ENCODE assay signal across 9 mouse cellular contexts in the genomic region with DNA sequence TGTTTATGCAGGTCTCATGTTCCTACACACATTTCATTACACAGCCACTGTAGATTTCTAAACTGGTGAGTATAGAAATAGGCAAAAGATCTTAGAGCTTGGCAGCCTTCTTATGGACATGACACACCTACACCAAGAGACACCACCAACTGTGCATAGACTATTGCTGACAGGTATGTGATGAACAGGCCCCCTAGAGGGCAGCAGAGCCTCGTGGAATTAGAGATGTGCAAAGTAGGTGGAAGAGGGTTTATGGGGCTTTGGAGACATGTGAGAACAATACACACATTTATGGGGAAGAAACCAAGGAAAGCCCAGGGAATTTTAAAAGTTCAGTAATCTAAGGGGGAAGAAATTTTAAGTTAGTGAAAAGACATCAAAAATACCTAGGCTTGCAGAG.
DNase-seq lines count a peak whose midpoint lies in the region; ATAC-seq and TF ChIP-seq lines count a peak whose summit lies in the region.
"Had no signal": no experiment of that assay in that cellular context is flagged by ENCODE, and none has a peak within 500 bp of the region (broad histone marks: within the 10 kb centered on the region; RNA-seq: fewer than 3 reads in every experiment).

No protein-coding gene starts in this region.

- no peaks in the 10 kb centered on the region for H3K4me1 ChIP-seq in cerebellum, adult 2 months (ENCODE audit: control insufficient read depth, insufficient read depth, low read length)
- no peaks in the 10 kb centered on the region for H3K4me1 ChIP-seq in forebrain, postnatal 0 days (ENCODE audit: insufficient read depth)
- no peaks in the 10 kb centered on the region for H3K4me1 ChIP-seq in midbrain, embryonic 14.5 days (ENCODE audit: control insufficient read depth, insufficient read depth, low read length)

- H3K36me3 ChIP-seq in forebrain, postnatal 0 days (ENCODE audit: insufficient read depth) = no peaks in the 10 kb centered on the region
- no peaks in the 10 kb centered on the region for H3K36me3 ChIP-seq in midbrain, embryonic 14.5 days (ENCODE audit: control insufficient read depth, insufficient read depth, low read length)
- H3K36me3 ChIP-seq: G1E had no signal

- no peak for TF ChIP-seq POLR2A in cerebellum, adult 2 months (IDR thresholded peaks at IDR 0.05; ENCODE audit: borderline replicate concordance, insufficient read depth, low read length)

- no peak overlapping the region for H3K4me3 ChIP-seq in cerebellum, adult 2 months (replicated peaks; ENCODE audit: insufficient read depth, low read depth, low read length)
- H3K4me3 ChIP-seq in forebrain, postnatal 0 days (ENCODE audit: low read depth, low read length) = no peak overlapping the region
- no peak overlapping the region for H3K4me3 ChIP-seq in left cerebral cortex, adult 2 months
- no peak overlapping the region for H3K4me3 ChIP-seq in midbrain, embryonic 14.5 days (replicated peaks; ENCODE audit: low read depth, low read length)

- no peaks in the 10 kb centered on the region for H3K9me3 ChIP-seq in forebrain, postnatal 0 days (ENCODE audit: low read length)
- no peaks in the 10 kb centered on the region for H3K9me3 ChIP-seq in midbrain, embryonic 14.5 days (ENCODE audit: control insufficient read depth, low read length)
- H3K9me3 ChIP-seq: G1E had no signal

- no peaks in the 10 kb centered on the region for H3K27me3 ChIP-seq in cerebellum, adult 2 months (ENCODE audit: control insufficient read depth, insufficient read depth, low read length)
- no peaks in the 10 kb centered on the region for H3K27me3 ChIP-seq in forebrain, postnatal 0 days (ENCODE audit: insufficient read depth, low read length)
- no peaks in the 10 kb centered on the region for H3K27me3 ChIP-seq in midbrain, embryonic 14.5 days (ENCODE audit: control insufficient read depth, insufficient read depth, low read length)

- DNase-seq in cerebellum, adult 2 months = peak in 1 of 2 experiments; percentile 7
- peak; percentile 12 for DNase-seq in c-Kit-positive CD71-negative TER-119-negative erythroid progenitor cells, embryonic 14.5 days (ENCODE audit: low read depth)
- peak; percentile 54 for DNase-seq in forebrain, postnatal 0 days
- DNase-seq in hindlimb bud, embryonic 11.5 days (ENCODE audit: extremely low spot score, low read depth, low spot score) = peak; percentile 12
- DNase-seq in left cerebral cortex, adult 2 months (ENCODE audit: extremely low spot score in 1 of 2, low spot score in 2 of 2) = peak; percentile 47 to 55
- peak; percentile 77 for DNase-seq in midbrain, embryonic 14.5 days
- peak; percentile 42 to 58 for DNase-seq in spleen, postnatal 14 days (ENCODE audit: low spot score in 2 of 2)

- intact Hi-C loops in left cerebral cortex, adult 2 months (cut with DNase I) = loop anchor here (1.0 to 10.0 kb wide), 4 partner anchors 260 to 947 kb away; partner anchors contain the start of gene Grm5

- ATAC-seq in cerebellum, adult (ENCODE audit: insufficient number of reproducible peaks, low FRiP score, low TSS enrichment) = no peak
- no peak for ATAC-seq in forebrain, postnatal 0 days
- peak; percentile 75; the same call in 1 of the 2 replicates for ATAC-seq in midbrain, embryonic 14.5 days (ENCODE audit: low FRiP score, low TSS enrichment)

- H3K27ac ChIP-seq in cerebellum, adult 2 months (ENCODE audit: insufficient read depth, low read length) = no peak overlapping the region
- no peak overlapping the region for H3K27ac ChIP-seq in forebrain, postnatal 0 days (ENCODE audit: low read depth, low read length)
- H3K27ac ChIP-seq in left cerebral cortex, adult 2 months = no peak overlapping the region
- H3K27ac ChIP-seq in midbrain, embryonic 14.5 days (replicated peaks; ENCODE audit: low read depth, low read length) = no peak overlapping the region

- no peak overlapping the region for H3K4me2 ChIP-seq in forebrain, postnatal 0 days (ENCODE audit: low read depth)
- H3K4me2 ChIP-seq in midbrain, embryonic 14.5 days (ENCODE audit: low read length) = no peak overlapping the region

- peak; percentile 24; the same call in 1 of the 2 replicates for TF ChIP-seq CTCF in cerebellum, adult 2 months (IDR thresholded peaks at IDR 0.05; ENCODE audit: borderline replicate concordance, insufficient read depth, low read depth, low read length)
- TF ChIP-seq CTCF in forebrain, postnatal 0 days (IDR thresholded peaks at IDR 0.05; ENCODE audit: low read depth) = peak; percentile 69
- TF ChIP-seq CTCF in left cerebral cortex, adult 2 months (IDR thresholded peaks at IDR 0.05) = peak; percentile 70

- 2% methylated on average over 1 of the region's 1 CpGs for WGBS in cerebellum, adult 2 months
- 2% methylated on average over 1 of the region's 1 CpGs for WGBS in forebrain, postnatal 0 days
- WGBS in midbrain, embryonic 14.5 days = 20% methylated on average over 1 of the region's 1 CpGs

- H3K9ac ChIP-seq in forebrain, postnatal 0 days = no peak overlapping the region
- no peak overlapping the region for H3K9ac ChIP-seq in midbrain, embryonic 14.5 days (replicated peaks; ENCODE audit: low read length)
